ENCODE assay signal across 9 mouse cellular contexts in the genomic region with DNA sequence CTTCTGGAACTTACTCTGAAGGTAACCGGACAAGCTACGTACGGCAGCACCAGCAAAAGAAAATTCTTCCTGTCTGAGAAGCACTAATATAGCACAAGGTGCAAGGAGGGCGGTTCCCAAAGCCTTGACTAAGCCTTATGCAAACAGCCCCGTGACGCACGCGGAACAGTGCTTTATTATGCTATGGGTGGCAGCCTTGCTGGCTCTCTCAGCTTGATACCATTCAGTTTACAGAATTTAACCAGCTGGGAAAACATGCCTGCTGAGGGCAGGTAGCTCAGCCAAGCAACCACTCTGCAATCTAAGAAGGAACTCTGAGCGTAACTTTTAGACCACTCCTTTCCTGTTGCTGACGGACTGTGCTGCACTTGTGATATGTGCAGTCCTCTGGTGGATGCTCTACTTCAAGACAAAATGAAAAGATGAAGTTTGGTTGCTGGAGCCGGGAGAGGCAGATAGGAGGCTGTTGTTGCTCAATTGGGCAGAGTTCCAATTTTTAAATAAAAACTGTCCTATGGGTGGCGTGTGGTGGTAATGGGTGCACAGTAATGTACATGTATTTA. TPM values are rescaled to one million over a fixed set of nuclear protein-coding genes. Genes with fewer than 3 reads are reported as not detected.
DNase-seq lines count a peak whose midpoint lies in the region; ATAC-seq and TF ChIP-seq lines count a peak whose summit lies in the region.
"Had no signal": no experiment of that assay in that cellular context is flagged by ENCODE, and none has a peak within 500 bp of the region (broad histone marks: within the 10 kb centered on the region; RNA-seq: fewer than 3 reads in every experiment).

No protein-coding gene starts in this region.

- H3K4me3 ChIP-seq in cerebellum, adult 2 months (replicated peaks; ENCODE audit: insufficient read depth, low read depth, low read length): peak overlapping the region; percentile 12
- 0 out of 2 replicates have a peak overlapping the region, but pooled peaks have one; percentile 2 for H3K4me3 ChIP-seq in embryonic facial prominence, embryonic 15.5 days (replicated peaks)
- peak overlapping the region; percentile 49 for H3K4me3 ChIP-seq in heart, postnatal 0 days (ENCODE audit: low read depth, low read length)
- no peak overlapping the region for H3K4me3 ChIP-seq in midbrain, embryonic 14.5 days (replicated peaks; ENCODE audit: low read depth, low read length)
- H3K4me3 ChIP-seq: myocyte had no signal

- no peak for TF ChIP-seq EP300 in heart, postnatal 0 days (IDR thresholded peaks at IDR 0.05; ENCODE audit: low read depth)

- no peaks in the 10 kb centered on the region for H3K9me3 ChIP-seq in embryonic facial prominence, embryonic 15.5 days (replicated peaks)
- no peaks in the 10 kb centered on the region for H3K9me3 ChIP-seq in heart, postnatal 0 days (replicated peaks; ENCODE audit: control insufficient read depth, low read length)
- H3K9me3 ChIP-seq in midbrain, embryonic 14.5 days (ENCODE audit: control insufficient read depth, low read length): no peaks in the 10 kb centered on the region

- H3K4me2 ChIP-seq in embryonic facial prominence, embryonic 15.5 days (replicated peaks): no peak overlapping the region; the same call in 1 of the 2 replicates
- peak overlapping the region; percentile 71 for H3K4me2 ChIP-seq in heart, postnatal 0 days (ENCODE audit: low read depth, low read length)
- H3K4me2 ChIP-seq in midbrain, embryonic 14.5 days (ENCODE audit: low read length): no peak overlapping the region

- no peaks in the 10 kb centered on the region for H3K27me3 ChIP-seq in cerebellum, adult 2 months (ENCODE audit: control insufficient read depth, insufficient read depth, low read length)
- no peaks in the 10 kb centered on the region for H3K27me3 ChIP-seq in embryonic facial prominence, embryonic 15.5 days
- H3K27me3 ChIP-seq in heart, postnatal 0 days (ENCODE audit: control insufficient read depth, insufficient read depth, low read length): no peaks in the 10 kb centered on the region
- H3K27me3 ChIP-seq in midbrain, embryonic 14.5 days (ENCODE audit: control insufficient read depth, insufficient read depth, low read length): no peaks in the 10 kb centered on the region

- no peak overlapping the region for H3K9ac ChIP-seq in embryonic facial prominence, embryonic 15.5 days
- peak overlapping the region; percentile 44; the same call in 1 of the 2 replicates for H3K9ac ChIP-seq in heart, postnatal 0 days (replicated peaks; ENCODE audit: low read depth, low read length)
- no peak overlapping the region for H3K9ac ChIP-seq in midbrain, embryonic 14.5 days (replicated peaks; ENCODE audit: low read length)

- no peak for TF ChIP-seq CTCF in cerebellum, adult 2 months (IDR thresholded peaks at IDR 0.05; ENCODE audit: borderline replicate concordance, insufficient read depth, low read depth, low read length)
- no peak for TF ChIP-seq CTCF in heart, postnatal 0 days (IDR thresholded peaks at IDR 0.05; ENCODE audit: low read depth)

- H3K27ac ChIP-seq in cerebellum, adult 2 months (ENCODE audit: insufficient read depth, low read length): 0 out of 2 replicates have a peak overlapping the region, but pooled peaks have one; percentile 46
- no peak overlapping the region for H3K27ac ChIP-seq in embryonic facial prominence, embryonic 15.5 days (replicated peaks)
- H3K27ac ChIP-seq in heart, postnatal 0 days (ENCODE audit: low read depth): peak overlapping the region; percentile 83
- no peak overlapping the region for H3K27ac ChIP-seq in midbrain, embryonic 14.5 days (replicated peaks; ENCODE audit: low read depth, low read length)

- peak; percentile 10 to 22 for DNase-seq in cerebellum, adult 2 months
- no peak for DNase-seq in cerebellum, adult 11 months
- DNase-seq in MEL-GATA-1-ER (ENCODE audit: extremely low read depth, low read depth): peak; percentile 84
- DNase-seq in heart, postnatal 0 days (ENCODE audit: low spot score): peak; percentile 72
- DNase-seq in left cerebral cortex, postnatal 36 days (ENCODE audit: low spot score in 2 of 2): peak; percentile 43 to 55
- peak; percentile 28 for DNase-seq in midbrain, embryonic 14.5 days
- peak; percentile 62 for DNase-seq in thymus, postnatal 14 days

- no peaks in the 10 kb centered on the region for H3K36me3 ChIP-seq in embryonic facial prominence, embryonic 15.5 days
- H3K36me3 ChIP-seq in heart, postnatal 0 days (replicated peaks; ENCODE audit: control insufficient read depth, insufficient read depth, low read length): 0 out of 2 replicates have a peak, but pooled peaks cover 6% of the 10 kb centered on the region
- no peaks in the 10 kb centered on the region for H3K36me3 ChIP-seq in midbrain, embryonic 14.5 days (ENCODE audit: control insufficient read depth, insufficient read depth, low read length)

- ATAC-seq in embryonic facial prominence, embryonic 15.5 days (ENCODE audit: insufficient number of reproducible peaks, low FRiP score, low TSS enrichment, low read depth): 0 out of 2 replicates have a peak, but pooled peaks have one; percentile 61
- peak; percentile 68 for ATAC-seq in heart, postnatal 0 days (ENCODE audit: insufficient read depth, low read depth)
- ATAC-seq in midbrain, embryonic 14.5 days (ENCODE audit: low FRiP score, low TSS enrichment): no peak

- peaks cover 12% of the 10 kb centered on the region for H3K4me1 ChIP-seq in cerebellum, adult 2 months (ENCODE audit: control insufficient read depth, insufficient read depth, low read length)
- H3K4me1 ChIP-seq in embryonic facial prominence, embryonic 15.5 days: peaks cover 27% of the 10 kb centered on the region
- H3K4me1 ChIP-seq in heart, postnatal 0 days (ENCODE audit: control insufficient read depth, insufficient read depth): peaks cover 20% of the 10 kb centered on the region
- peaks cover 10% of the 10 kb centered on the region; the same call in 1 of the 2 replicates for H3K4me1 ChIP-seq in midbrain, embryonic 14.5 days (ENCODE audit: control insufficient read depth, insufficient read depth, low read length)

- no peak for TF ChIP-seq POLR2A in cerebellum, adult 2 months (IDR thresholded peaks at IDR 0.05; ENCODE audit: borderline replicate concordance, insufficient read depth, low read length)

- intact Hi-C loops in left cerebral cortex, postnatal 36 days (cut with DNase I): no loop called here

- WGBS in cerebellum, adult 2 months: 40% methylated on average over 12 of the region's 12 CpGs
- WGBS in embryonic facial prominence, embryonic 15.5 days: 33% methylated on average over 12 of the region's 12 CpGs
- WGBS in heart, postnatal 0 days: 13% methylated on average over 12 of the region's 12 CpGs
- WGBS in midbrain, embryonic 14.5 days: 38% methylated on average over 12 of the region's 12 CpGs

RNA-seq across cellular contexts. Expression of a gene that starts 21.8 kb away (rescaled TPM):
- polyA plus RNA-seq in cerebellum, adult 2 months (2012; rRNA removed): 38.8 and 47.7 TPM in 2 replicates
- polyA plus RNA-seq in embryonic facial prominence, embryonic 15.5 days (2015; fragmentation: Nextera tagmentation; extraction: Ambion mirVana): 61.6 and 63.2 TPM in 2 replicates
- 65.3 and 74.0 TPM in 2 replicates for total RNA-seq in heart, postnatal 0 days (2014; rRNA removed; ENCODE audit: low replicate concordance)
- polyA plus RNA-seq in heart, postnatal 0 days (2015; fragmentation: Nextera tagmentation; extraction: Ambion mirVana): 95.9 and 108 TPM in 2 replicates
- 10 to 100 TPM; 52.3 to 52.9 TPM for total RNA-seq in left cerebral cortex, postnatal 36 days (2021)
- polyA plus RNA-seq in midbrain, embryonic 14.5 days (2014; fragmentation: Nextera tagmentation; extraction: Ambion mirVana): 198 and 204 TPM in 2 replicates

RNA-seq across cellular contexts. Expression of a gene that starts 21.9 kb away (rescaled TPM):
- 0.33 and 0.59 TPM in 2 replicates for polyA plus RNA-seq in cerebellum, adult 2 months (2012; rRNA removed)
- polyA plus RNA-seq in embryonic facial prominence, embryonic 15.5 days (2015; fragmentation: Nextera tagmentation; extraction: Ambion mirVana): 0.31 and 0.35 TPM in 2 replicates
- total RNA-seq in heart, postnatal 0 days (2014; rRNA removed; ENCODE audit: low replicate concordance): not detected in 2 replicates
- 0.07 and 0.19 TPM in 2 replicates for polyA plus RNA-seq in heart, postnatal 0 days (2015; fragmentation: Nextera tagmentation; extraction: Ambion mirVana)
- under 1 TPM; 0.15 to 0.57 TPM for total RNA-seq in left cerebral cortex, postnatal 36 days (2021)
- 0.46 and 0.93 TPM in 2 replicates for polyA plus RNA-seq in midbrain, embryonic 14.5 days (2014; fragmentation: Nextera tagmentation; extraction: Ambion mirVana)

Comparison
In these comparisons a context has a peak if more than half of its experiments do, and no peak if none do; other contexts are left out.
1. H3K27ac ChIP-seq: peak in cerebellum, adult 2 months (single experiment) and heart, postnatal 0 days (single experiment); none in embryonic facial prominence, embryonic 15.5 days (single experiment) and midbrain, embryonic 14.5 days (single experiment).